Mouse (Mus musculus) stomach, postnatal 0 days (tissue): ENCODE results near the gene Frmd7. TPM values are rescaled to one million over a fixed set of nuclear protein-coding genes. Genes with fewer than 3 reads are reported as not detected.

ENCODE experiments used
- ATAC-seq: fragments of 200-750 bp; cut with Nextera tagmentation; 2 replicates; pipeline ENCODE4 v1.8.0; 2017; ENCODE audit not compliant: low FRiP score, low TSS enrichment
- DNase-seq: peaks from one replicate; pipeline ENCODE4 v3.0.0-alpha.2; 2016; ENCODE audit warnings: low spot score
- H3K27ac ChIP-seq: fragments of 300-500 bp; sonication (generic); replicated peaks from 2 replicates; pipeline ENCODE4 v1.5.1; 2014; ENCODE audit warnings: mild to moderate bottlenecking, control low read depth
- H3K27me3 ChIP-seq: fragments of 300-500 bp; sonication (generic); 2 replicates; pipeline ENCODE4 v1.6.1; 2014; ENCODE audit warnings: low read length; ENCODE audit not compliant: control insufficient read depth, insufficient read depth
- H3K36me3 ChIP-seq: fragments of 300-500 bp; sonication (generic); 2 replicates; pipeline ENCODE4 v1.6.1; 2014; ENCODE audit warnings: low read length, mixed read lengths; ENCODE audit not compliant: control insufficient read depth, insufficient read depth
- H3K4me1 ChIP-seq: fragments of 300-500 bp; sonication (generic); replicated peaks from 2 replicates; pipeline ENCODE4 v1.6.1; 2014; ENCODE audit warnings: antibody characterized with exemption; ENCODE audit not compliant: control insufficient read depth, insufficient read depth
- H3K4me2 ChIP-seq: fragments of 300-500 bp; sonication (generic); replicated peaks from 2 replicates; pipeline ENCODE4 v1.6.1; 2014; ENCODE audit warnings: low read depth, mild to moderate bottlenecking, control low read depth, moderate library complexity
- H3K4me3 ChIP-seq: fragments of 300-500 bp; sonication (generic); 2 replicates; pipeline ENCODE4 v1.5.1; 2014; ENCODE audit warnings: low read depth, low read length, control low read depth
- H3K9ac ChIP-seq: fragments of 300-500 bp; sonication (generic); 2 replicates; pipeline ENCODE4 v1.6.1; 2014; ENCODE audit warnings: mild to moderate bottlenecking, low read length, control low read depth, mixed read lengths
- H3K9me3 ChIP-seq: fragments of 300-500 bp; sonication (generic); 2 replicates; pipeline ENCODE4 v1.6.1; 2016; ENCODE audit warnings: low read length; ENCODE audit not compliant: control insufficient read depth
- CTCF ChIP-seq: IDR thresholded peaks from 2 replicates; pipeline ENCODE4 v1.5.1; 2016; ENCODE audit warnings: antibody characterized with exemption, low read depth, mild to moderate bottlenecking, moderate library complexity
- EP300 ChIP-seq: optimal IDR thresholded peaks from 2 replicates; pipeline ENCODE3; 2016; ENCODE audit warnings: antibody characterized with exemption
- WGBS: fragments of 180-500 bp; shearing (Covaris S2); extraction: QIAGEN DNeasy Blood & Tissue Kit; methylation state at CpG from one replicate; pipeline ENCODE4 v1.1.7; 2014; 5-methylcytosine and 5-hydroxymethylcytosine counted together
- polyA plus RNA-seq: library from polyadenylated mRNA; unstranded; fragments of >200 nt; fragmentation: Nextera tagmentation; extraction: Ambion mirVana; gene quantifications from 2 replicates; pipeline ENCODE4 v1.2.1, GENCODE M21; 2015

The Frmd7 gene
- polyA plus RNA-seq, 1 experiment from 2014 or later = not detected

DNA sequence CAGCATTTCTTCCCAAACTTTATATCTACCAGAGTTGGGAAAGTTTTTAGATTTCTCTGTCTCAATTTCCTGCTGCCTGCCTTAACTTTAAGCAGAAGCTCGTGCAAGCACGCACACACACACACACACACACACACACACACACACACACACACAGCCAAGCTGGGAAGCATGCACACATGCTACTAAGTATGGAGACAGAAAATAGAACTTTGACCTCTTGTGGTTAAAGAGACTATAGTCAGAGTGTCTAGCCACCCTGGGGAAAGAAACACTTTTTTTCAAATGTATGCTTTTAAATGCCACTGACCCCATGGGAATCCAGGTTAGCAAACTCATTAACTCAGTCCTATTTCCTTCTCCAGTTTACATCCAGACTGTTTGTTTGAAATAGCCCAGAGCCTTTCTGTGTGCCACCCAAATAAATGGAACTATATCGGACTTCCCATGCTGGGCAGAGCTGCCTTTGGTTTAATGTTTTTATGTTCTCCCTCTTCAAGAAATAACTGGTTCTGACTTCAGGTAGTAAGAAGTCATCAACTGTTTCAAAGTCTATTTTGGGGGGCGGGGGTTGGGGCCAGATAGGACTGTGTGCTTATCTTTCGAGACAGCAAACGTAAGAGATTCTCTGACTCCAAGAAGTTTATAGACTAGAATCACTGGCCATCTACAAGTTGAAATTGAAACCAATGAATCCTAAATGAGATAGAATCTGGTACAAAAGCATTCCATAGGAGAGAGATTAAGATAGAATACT, 91.9 kb downstream of the Frmd7 start:
- Histone ChIP-seq H3K9me3 (no peaks in the 10 kb centered on the region), H3K4me2 (no peak overlapping the region), H3K36me3 (no peaks in the 10 kb centered on the region), H3K4me1 (no peaks in the 10 kb centered on the region), H3K27ac (no peak overlapping the region), H3K27me3 (no peaks in the 10 kb centered on the region), H3K9ac (no peak overlapping the region), H3K4me3 (no peak overlapping the region)
- ATAC-seq = no peak
- TF ChIP-seq EP300 (no peak), CTCF (no peak)
- peak; percentile 13 for DNase-seq
- WGBS = 67% methylated on average over 6 of the region's 6 CpGs

Other genes starting within 250 kb of the Frmd7 start
- 3.5 and 4.5 TPM in 2 replicates for gene Stk26, start 101.7 kb downstream of the Frmd7 start, polyA plus RNA-seq
- 10.7 and 11.2 TPM in 2 replicates for gene Rap2c, start 75.3 kb upstream of the Frmd7 start, polyA plus RNA-seq